In the genomic region with DNA sequence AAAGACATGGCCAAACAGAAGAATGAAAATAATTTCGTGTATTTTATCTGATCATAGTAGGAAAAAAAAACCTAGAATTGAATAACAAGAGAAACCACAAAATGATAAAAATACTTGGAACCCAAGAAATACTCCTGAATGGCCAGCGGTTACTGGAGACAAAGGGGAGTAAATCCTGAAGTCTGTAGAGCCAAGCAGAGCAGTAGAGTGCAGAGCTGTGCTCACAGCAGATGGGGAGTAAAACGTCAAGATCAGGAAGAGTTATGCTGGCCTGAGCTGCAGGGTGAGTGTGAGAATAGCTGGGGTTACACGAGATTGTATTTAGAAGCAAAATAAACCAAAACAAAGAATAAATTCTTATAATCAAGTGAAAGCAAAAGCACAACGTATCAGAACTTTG, we compare ENCODE assay signal across 14 mouse cellular contexts.
"Had no signal": no experiment of that assay in that cellular context is flagged by ENCODE, and none has a peak within 500 bp of the region (broad histone marks: within the 10 kb centered on the region; RNA-seq: fewer than 3 reads in every experiment).

No protein-coding gene starts in this region.

- H3K4me1 ChIP-seq: liver, embryonic 15.5 days; neural tube, embryonic 15.5 days had no signal

- H3K9me3 ChIP-seq: limb, embryonic 10.5 days; liver, embryonic 15.5 days; neural tube, embryonic 15.5 days had no signal

- ATAC-seq: inflammation-experienced regulatory T-cells, adult 6 months; lung, postnatal 0 days had no signal

- H3K9ac ChIP-seq: liver, embryonic 15.5 days; neural tube, embryonic 15.5 days had no signal

- H3K27me3 ChIP-seq: liver, embryonic 15.5 days; neural tube, embryonic 15.5 days had no signal

- H3K4me2 ChIP-seq: liver, embryonic 11.5 days; liver, embryonic 15.5 days; neural tube, embryonic 15.5 days had no signal

- H3K4me3 ChIP-seq: left cerebral cortex, adult 2 months; limb, embryonic 10.5 days; liver, embryonic 15.5 days; myocyte; neural tube, embryonic 15.5 days had no signal

- DNase-seq: lung, adult 2 months; lung, postnatal 36 days; midbrain, embryonic 14.5 days; right cerebral cortex, adult 18-20 months; right cerebral cortex, postnatal 25 days; thymus, postnatal 36 days had no signal

- H3K36me3 ChIP-seq: limb, embryonic 10.5 days; liver, embryonic 15.5 days; neural tube, embryonic 15.5 days had no signal

- H3K27ac ChIP-seq: left cerebral cortex, adult 2 months; limb, embryonic 10.5 days; liver, embryonic 15.5 days; neural tube, embryonic 15.5 days had no signal
